Mouse (Mus musculus): ENCODE data around the gene Anln.

DNA sequence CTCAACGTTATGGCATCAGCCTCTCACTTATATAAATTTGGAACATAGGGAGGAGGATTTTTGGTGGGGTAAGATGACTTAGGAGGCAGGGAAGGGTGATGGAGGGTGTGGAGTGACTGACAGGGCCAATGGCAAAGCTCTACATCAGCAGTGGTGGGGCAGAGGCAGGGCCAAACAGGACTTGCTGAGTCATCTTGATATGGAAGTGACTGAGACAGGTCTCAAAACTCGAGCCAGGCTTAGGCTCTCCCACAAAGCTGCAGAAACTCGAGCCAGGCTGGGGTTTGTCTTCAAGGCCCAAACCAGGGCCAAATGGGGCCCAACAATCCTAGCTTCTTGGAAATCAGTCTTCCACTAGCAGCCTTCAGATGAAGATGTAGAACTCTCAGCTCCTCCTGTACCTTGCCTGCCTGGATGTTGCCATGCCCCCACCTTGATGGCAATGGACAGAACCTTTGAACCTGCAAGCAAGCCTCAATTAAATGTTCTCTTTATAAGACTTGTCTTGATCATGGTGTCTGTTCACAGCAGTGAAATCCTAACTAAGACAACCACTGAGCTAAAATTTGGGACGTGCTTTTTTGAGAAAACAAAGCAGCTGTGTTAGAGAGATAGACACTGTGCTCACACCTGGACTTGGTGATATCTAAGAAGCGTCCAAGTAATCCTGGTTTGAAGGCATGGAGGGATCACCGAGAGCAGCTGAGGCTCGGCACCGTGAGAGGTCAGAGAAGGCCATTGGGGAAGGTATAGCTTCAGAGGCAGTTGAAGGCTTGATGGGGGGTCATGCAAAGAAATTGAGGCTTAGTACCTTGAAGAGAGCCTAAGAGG, 66.4 kb downstream of the Anln start:
- TF ChIP-seq CTCF (IDR thresholded peaks at IDR 0.05; ENCODE audit: low read depth, low read length) (no peak), POLR2A (IDR thresholded peaks at IDR 0.05; ENCODE audit: extremely low read depth, insufficient read depth, low read length) (no peak)
